Mouse (Mus musculus): Measurements from ENCODE around the gene Gm26727.
"Not testable (repeated sequence)": the region's sequence is repeated elsewhere in the genome, so short reads cannot be mapped to it uniquely, and the experiment has no call there.

Gene Gm26727

GRCm38 (mm10) chr2:67433081-67433480, at the start of gene Gm26727:
Gene Gm26727 (minus strand): TSS chr2:67433181.
- DNase-seq, result no peak

GRCm38 (mm10) chr2:67481051-67481450, 48.1 kb upstream of the Gm26727 start:
- DNase-seq, result no peak

- peak; percentile 49 to 83 for DNase-seq
Observed at GRCm38 (mm10) chr2:67477753-67478152, 44.8 kb upstream of the Gm26727 start.

GRCm38 (mm10) chr2:67470030-67470429, 37.0 kb upstream of the Gm26727 start:
- peak; percentile 14 to 47 for DNase-seq

- DNase-seq, result no peak
Observed at GRCm38 (mm10) chr2:67467036-67467435, 34.1 kb upstream of the Gm26727 start.

- DNase-seq, result no peak
Observed at GRCm38 (mm10) chr2:67460857-67461256, 27.9 kb upstream of the Gm26727 start.

- DNase-seq, result peak in 1 of 2 experiments; percentile 7
Observed at GRCm38 (mm10) chr2:67447206-67447605, 14.2 kb upstream of the Gm26727 start.

- no peak for DNase-seq
Observed at GRCm38 (mm10) chr2:67446772-67447171, 13.8 kb upstream of the Gm26727 start.

- no peak for DNase-seq
Observed at GRCm38 (mm10) chr2:67445780-67446179, 12.8 kb upstream of the Gm26727 start, which contains the start of gene Xirp2. Gene Xirp2 (plus strand): TSS chr2:67446002.

- DNase-seq, result no peak
Observed at GRCm38 (mm10) chr2:67438309-67438708, 5.3 kb upstream of the Gm26727 start.

GRCm38 (mm10) chr2:67422799-67423198, 10.2 kb downstream of the Gm26727 start:
- no peak for DNase-seq

- no peak for DNase-seq
Observed at GRCm38 (mm10) chr2:67420853-67421252, 12.1 kb downstream of the Gm26727 start.

GRCm38 (mm10) chr2:67413425-67413824, 19.6 kb downstream of the Gm26727 start, which contains the start of gene Gm21830:
Gene Gm21830 (plus strand): TSS chr2:67413725.
- not testable (repeated sequence) for DNase-seq
